Mouse (Mus musculus) heart, adult 2 months (tissue): ENCODE measurements around the gene Rgs19. TPM values are rescaled to one million over a fixed set of nuclear protein-coding genes. Genes with fewer than 3 reads are reported as not detected.

Experiments used
- DNase-seq, 2 experiments: peaks; one replicate each; pipeline ENCODE4 v3.0.0; 2021
- H3K27ac ChIP-seq: fragments of 200-600 bp; 2 replicates; pipeline ENCODE4 v1.8.1; 2022
- H3K27me3 ChIP-seq: fragments of 200-500 bp; 2 replicates; pipeline ENCODE4 v1.6.1; 2012; ENCODE audit warnings: mild to moderate bottlenecking, low read length, inconsistent platforms, mixed read lengths; ENCODE audit not compliant: control insufficient read depth, insufficient read depth
- H3K36me3 ChIP-seq: fragments of 200-500 bp; 2 replicates; pipeline ENCODE4 v1.6.1; 2012; ENCODE audit warnings: low read length, inconsistent platforms; ENCODE audit not compliant: control insufficient read depth, insufficient read depth
- H3K4me1 ChIP-seq: fragments of 200-500 bp; 2 replicates; pipeline ENCODE4 v1.6.1; 2011; ENCODE audit warnings: low read length; ENCODE audit not compliant: control insufficient read depth, insufficient read depth
- H3K4me3 ChIP-seq: fragments of 200-600 bp; 2 replicates; pipeline ENCODE4 v1.8.1; 2022
- H3K79me2 ChIP-seq: fragments of 200-500 bp; replicated peaks from 2 replicates; pipeline ENCODE4 v1.6.1; 2012; ENCODE audit warnings: mild to moderate bottlenecking, inconsistent platforms, low read length, moderate library complexity, mixed read lengths; ENCODE audit not compliant: control insufficient read depth, insufficient read depth
- H3K9ac ChIP-seq: fragments of 200-500 bp; 2 replicates; pipeline ENCODE4 v1.6.1; 2012; ENCODE audit warnings: low read depth, mild to moderate bottlenecking, control low read depth, inconsistent platforms, low read length, mixed read lengths
- CTCF ChIP-seq: fragments of 200-600 bp; IDR thresholded peaks from 2 replicates; pipeline ENCODE4 v1.8.1; 2022; ENCODE audit warnings: antibody characterized with exemption, mild to moderate bottlenecking, moderate library complexity
- EP300 ChIP-seq: fragments of 200-500 bp; IDR thresholded peaks from 2 replicates; pipeline ENCODE4 v1.6.1; 2011; ENCODE audit warnings: low read depth, low read length, control low read depth; ENCODE audit not compliant: insufficient read depth
- POLR2A ChIP-seq: fragments of 200-500 bp; IDR thresholded peaks from 2 replicates; pipeline ENCODE4 v1.6.1; 2011; ENCODE audit warnings: mild to moderate bottlenecking, low read depth, low read length, control low read depth; ENCODE audit not compliant: insufficient read depth
- WGBS: fragments of 180-500 bp; shearing (Covaris S2); methylation state at CpG from one replicate; pipeline ENCODE4 v1.1.7; 2018; 5-methylcytosine and 5-hydroxymethylcytosine counted together
- intact Hi-C: fragments of 180-260 bp; cut with DNase I; formaldehyde crosslinking; loops from one replicate; pipeline ENCODE4 v1.15.1; 2025
- polyA plus RNA-seq: library from polyadenylated mRNA; depleted of rRNA; stranded (reverse); fragments of >200 nt; gene quantifications from 2 replicates; pipeline ENCODE4 v1.2.3, GENCODE M21; 2012
- total RNA-seq, 2 experiments: library from RNA; stranded (reverse); gene quantifications; 2 replicates each; pipeline ENCODE4 v1.2.3; 2021

The Rgs19 gene
- total and polyA plus RNA-seq, 3 experiments: 6.7 to 24.5 (median 8.0) TPM

- Histone ChIP-seq H3K4me1 (peaks cover 1% of the 10 kb centered on the region; the same call in 1 of the 2 replicates), H3K27ac (no peak overlapping the region), H3K9ac (no peak overlapping the region), H3K36me3 (no peaks in the 10 kb centered on the region), H3K79me2 (no peaks in the 10 kb centered on the region), H3K27me3 (no peaks in the 10 kb centered on the region), H3K4me3 (no peak overlapping the region)
- intact Hi-C loops: no loop called here
- DNase-seq: no peak
- TF ChIP-seq CTCF (no peak), EP300 (no peak)
- 74% methylated on average over 33 of the region's 33 CpGs for WGBS
Observed at GRCm38 (mm10) chr2:181696801-181697420, 3.1 kb upstream of the Rgs19 start.

- no peaks in the 10 kb centered on the region for H3K79me2 ChIP-seq
- 76% methylated on average over 1 of the region's 1 CpGs for WGBS
- intact Hi-C loops: no loop called here
Observed at GRCm38 (mm10) chr2:181695776-181696175, 2.0 kb upstream of the Rgs19 start.

DNA sequence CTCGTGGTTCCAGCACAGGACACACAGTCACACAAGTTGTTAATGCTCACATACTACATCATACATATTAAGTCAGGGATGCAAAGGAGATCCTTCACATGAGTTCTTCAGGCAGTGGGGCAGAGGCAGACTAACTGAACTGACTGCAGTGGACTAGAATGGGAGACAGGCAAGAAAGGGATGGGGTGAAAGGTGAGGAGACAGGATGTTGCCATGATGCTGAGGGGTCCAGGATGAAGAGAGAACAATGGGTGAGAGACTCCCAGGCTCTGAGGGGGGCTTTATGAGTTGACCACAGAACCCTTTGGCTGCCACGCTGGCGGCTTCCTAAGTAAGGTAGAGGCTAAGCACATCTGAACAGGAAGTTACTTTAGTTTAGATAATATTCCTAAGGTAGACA is 804 bp upstream of the Rgs19 start:
- H3K9ac ChIP-seq: no peak overlapping the region
- 78% methylated on average over 3 of the region's 3 CpGs for WGBS
- no peak overlapping the region for H3K4me3 ChIP-seq
- H3K27ac ChIP-seq: no peak overlapping the region
- H3K79me2 ChIP-seq: no peaks in the 10 kb centered on the region
- DNase-seq: no peak
- TF ChIP-seq POLR2A (no peak), CTCF (no peak), EP300 (no peak)
- intact Hi-C loops: no loop called here
- no peaks in the 10 kb centered on the region for H3K36me3 ChIP-seq
- no peaks in the 10 kb centered on the region for H3K27me3 ChIP-seq
- peaks cover 1% of the 10 kb centered on the region; the same call in 1 of the 2 replicates for H3K4me1 ChIP-seq

More at GRCm38 (mm10) chr2:181695776-181696175, 2.0 kb upstream of the Rgs19 start:
- H3K27ac ChIP-seq: no peak overlapping the region
- no peaks in the 10 kb centered on the region for H3K27me3 ChIP-seq
- H3K4me3 ChIP-seq: no peak overlapping the region
- TF ChIP-seq CTCF: no peak
- TF ChIP-seq EP300: no peak
- TF ChIP-seq POLR2A: no peak
- no peak overlapping the region for H3K9ac ChIP-seq
- H3K4me1 ChIP-seq: peaks cover 1% of the 10 kb centered on the region; the same call in 1 of the 2 replicates
- DNase-seq: no peak
- no peaks in the 10 kb centered on the region for H3K36me3 ChIP-seq

DNA sequence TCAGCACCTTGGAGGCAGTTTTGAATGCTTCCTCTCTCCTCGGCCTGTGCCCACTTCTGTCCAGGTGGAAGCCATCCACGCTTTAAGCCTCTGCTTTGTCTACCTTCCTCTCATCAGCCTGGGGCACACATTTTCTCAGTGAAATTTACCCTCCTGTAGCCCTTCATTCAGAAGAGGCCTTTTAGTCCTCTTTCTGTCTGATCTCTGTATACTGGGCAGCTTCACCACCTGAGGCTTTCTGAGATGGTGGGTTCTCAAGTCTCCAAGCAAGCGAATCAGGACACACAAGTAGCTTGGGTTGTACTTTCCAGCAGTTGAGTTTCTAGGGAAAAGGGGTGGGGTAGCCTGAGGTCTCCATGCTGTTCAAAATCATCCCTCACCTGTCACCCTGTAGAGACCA is 1.5 kb downstream of the Rgs19 start:
- H3K36me3 ChIP-seq: no peaks in the 10 kb centered on the region
- no peaks in the 10 kb centered on the region for H3K79me2 ChIP-seq
- H3K27ac ChIP-seq: no peak overlapping the region
- H3K9ac ChIP-seq: no peak overlapping the region
- H3K4me3 ChIP-seq: no peak overlapping the region
- peaks cover 1% of the 10 kb centered on the region; the same call in 1 of the 2 replicates for H3K4me1 ChIP-seq
- H3K27me3 ChIP-seq: no peaks in the 10 kb centered on the region
- 91% methylated on average over 3 of the region's 3 CpGs for WGBS
- intact Hi-C loops: no loop called here
- no peak for TF ChIP-seq CTCF
- TF ChIP-seq EP300: no peak
- TF ChIP-seq POLR2A: no peak
- DNase-seq: no peak

- intact Hi-C loops: no loop called here
- Histone ChIP-seq H3K79me2 (no peaks in the 10 kb centered on the region), H3K9ac (no peak overlapping the region), H3K27me3 (no peaks in the 10 kb centered on the region), H3K4me3 (no peak overlapping the region), H3K27ac (no peak overlapping the region), H3K36me3 (no peaks in the 10 kb centered on the region), H3K4me1 (peaks cover 1% of the 10 kb centered on the region; the same call in 1 of the 2 replicates)
- peak in 1 of 2 experiments; percentile 31 for DNase-seq
- WGBS: 65% methylated on average over 4 of the region's 4 CpGs
- TF ChIP-seq EP300 (no peak), CTCF (no peak), POLR2A (no peak)
Observed at GRCm38 (mm10) chr2:181691571-181691970, 2.2 kb downstream of the Rgs19 start.

DNA sequence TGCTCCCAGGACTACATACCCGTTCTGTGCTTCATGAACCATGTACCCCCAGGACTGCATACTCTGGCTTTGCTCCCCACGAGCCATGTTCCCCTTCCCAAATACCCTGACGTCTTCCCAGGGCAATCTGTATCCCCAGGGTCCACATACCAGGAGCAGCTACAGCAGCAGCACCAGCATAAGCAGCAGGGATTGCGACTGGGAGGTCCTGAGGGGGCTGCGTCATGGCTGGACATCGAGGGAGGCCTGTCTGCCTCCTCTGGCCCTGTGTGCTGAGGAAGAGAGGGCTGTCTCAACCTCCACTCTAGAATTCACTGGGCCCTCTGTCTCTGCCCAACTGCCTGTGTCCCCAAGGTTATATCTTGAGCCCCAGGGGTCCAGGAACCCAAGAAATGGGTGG is 2.7 kb downstream of the Rgs19 start:
- no peak for DNase-seq
- H3K4me1 ChIP-seq: peaks cover 1% of the 10 kb centered on the region; the same call in 1 of the 2 replicates
- 86% methylated on average over 6 of the region's 6 CpGs for WGBS
- intact Hi-C loops: no loop called here
- H3K27me3 ChIP-seq: no peaks in the 10 kb centered on the region
- H3K27ac ChIP-seq: no peak overlapping the region
- no peak overlapping the region for H3K9ac ChIP-seq
- H3K4me3 ChIP-seq: no peak overlapping the region
- no peaks in the 10 kb centered on the region for H3K79me2 ChIP-seq
- TF ChIP-seq CTCF: no peak
- no peaks in the 10 kb centered on the region for H3K36me3 ChIP-seq
